Mouse (Mus musculus): ENCODE measurements at regions not wholly inside any gene's neighbourhood (a gene's known extent, or its start where the extent isn't known, plus 50 kb on each side); places are given as distances from the start of the nearest gene placed in this dataset.
"Not testable (repeated sequence)": the region's sequence is repeated elsewhere in the genome, so short reads cannot be mapped to it uniquely, and the experiment has no call there.

DNA sequence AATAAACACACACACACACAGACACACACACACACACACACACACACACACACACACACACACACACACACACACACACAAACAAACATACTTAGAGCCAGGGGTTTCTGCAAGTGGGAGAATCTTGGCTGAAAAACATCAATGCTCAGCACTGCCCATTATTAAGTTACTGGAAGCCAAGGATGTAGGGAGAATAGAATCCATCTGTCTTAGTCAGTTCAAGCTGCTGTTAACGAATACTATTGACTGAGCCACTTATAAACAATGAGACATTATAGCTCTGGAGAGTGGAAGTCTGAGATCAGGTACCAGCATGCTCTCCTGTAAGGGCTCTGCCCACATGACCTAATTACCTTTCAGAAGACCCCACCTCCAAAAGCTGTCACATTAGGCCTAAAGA is 87.4 kb downstream of the Fam174b start:
- no peaks in the 10 kb centered on the region for H3K9me3 ChIP-seq (replicated peaks; ENCODE audit: control insufficient read depth, insufficient read depth, low read length, poor library complexity, severe bottlenecking)
- H3K4me3 ChIP-seq (ENCODE audit: low read depth, low read length): no peak overlapping the region
- TF ChIP-seq POLR2A (IDR thresholded peaks at IDR 0.05; ENCODE audit: insufficient read depth, low read length) (no peak), EP300 (IDR thresholded peaks at IDR 0.05; ENCODE audit: insufficient read depth, low read depth, low read length) (no peak), CTCF (IDR thresholded peaks at IDR 0.05; ENCODE audit: low read depth, low read length) (no peak)
- no peaks in the 10 kb centered on the region for H3K36me3 ChIP-seq (ENCODE audit: control insufficient read depth, insufficient read depth, low read length, poor library complexity, severe bottlenecking)
- H3K4me1 ChIP-seq (ENCODE audit: control insufficient read depth, insufficient read depth, low read length): no peaks in the 10 kb centered on the region
- H3K27me3 ChIP-seq (ENCODE audit: control insufficient read depth, insufficient read depth, low read length, poor library complexity, severe bottlenecking): no peaks in the 10 kb centered on the region
- H3K9ac ChIP-seq (ENCODE audit: low read depth, poor library complexity, severe bottlenecking): no peak overlapping the region
- H3K27ac ChIP-seq (ENCODE audit: insufficient read depth, low read length): no peak overlapping the region

DNA sequence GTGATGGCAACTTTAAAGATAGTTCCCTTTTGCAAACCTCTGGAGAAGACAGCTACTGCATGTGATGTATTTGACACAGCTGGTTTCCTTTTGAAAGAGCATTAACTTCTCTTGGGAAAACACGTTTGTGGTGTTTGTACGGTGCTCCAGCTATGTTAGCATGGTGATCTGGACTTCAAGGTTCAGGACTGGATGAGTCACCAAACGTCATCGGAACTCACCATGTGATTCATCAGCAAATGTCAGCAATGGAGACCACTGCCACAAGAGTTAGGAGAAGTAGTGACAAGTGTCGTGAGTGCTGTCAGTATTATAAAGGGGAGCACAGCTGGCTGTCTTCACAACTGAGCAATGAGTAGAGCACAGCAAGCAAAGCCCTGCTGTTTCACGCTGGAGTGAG is 90.5 kb downstream of the Fam174b start:
- no peak overlapping the region for H3K27ac ChIP-seq (ENCODE audit: insufficient read depth, low read length)
- no peak overlapping the region for H3K9ac ChIP-seq (ENCODE audit: low read depth, poor library complexity, severe bottlenecking)
- H3K9me3 ChIP-seq (replicated peaks; ENCODE audit: control insufficient read depth, insufficient read depth, low read length, poor library complexity, severe bottlenecking): no peaks in the 10 kb centered on the region
- H3K27me3 ChIP-seq (ENCODE audit: control insufficient read depth, insufficient read depth, low read length, poor library complexity, severe bottlenecking): no peaks in the 10 kb centered on the region
- H3K36me3 ChIP-seq (ENCODE audit: control insufficient read depth, insufficient read depth, low read length, poor library complexity, severe bottlenecking): no peaks in the 10 kb centered on the region
- no peak overlapping the region for H3K4me3 ChIP-seq (ENCODE audit: low read depth, low read length)
- no peak for TF ChIP-seq POLR2A (IDR thresholded peaks at IDR 0.05; ENCODE audit: insufficient read depth, low read length)
- no peaks in the 10 kb centered on the region for H3K4me1 ChIP-seq (ENCODE audit: control insufficient read depth, insufficient read depth, low read length)

GRCm38 (mm10) chr7:73840381-73840780 is 100.3 kb downstream of the Fam174b start:
- Histone ChIP-seq H3K27me3 (ENCODE audit: control insufficient read depth, insufficient read depth, low read length, poor library complexity, severe bottlenecking) (no peaks in the 10 kb centered on the region), H3K4me3 (ENCODE audit: low read depth, low read length) (no peak overlapping the region), H3K4me1 (ENCODE audit: control insufficient read depth, insufficient read depth, low read length) (no peaks in the 10 kb centered on the region), H3K36me3 (ENCODE audit: control insufficient read depth, insufficient read depth, low read length, poor library complexity, severe bottlenecking) (no peaks in the 10 kb centered on the region), H3K9ac (ENCODE audit: low read depth, poor library complexity, severe bottlenecking) (no peak overlapping the region), H3K9me3 (replicated peaks; ENCODE audit: control insufficient read depth, insufficient read depth, low read length, poor library complexity, severe bottlenecking) (no peaks in the 10 kb centered on the region; the same call in 1 of the 2 replicates), H3K27ac (ENCODE audit: insufficient read depth, low read length) (no peak overlapping the region)
- no peak for TF ChIP-seq EP300 (IDR thresholded peaks at IDR 0.05; ENCODE audit: insufficient read depth, low read depth, low read length)
- TF ChIP-seq POLR2A (IDR thresholded peaks at IDR 0.05; ENCODE audit: insufficient read depth, low read length): no peak
- no peak for TF ChIP-seq CTCF (IDR thresholded peaks at IDR 0.05; ENCODE audit: low read depth, low read length)

- Histone ChIP-seq H3K27ac (ENCODE audit: insufficient read depth, low read length) (peak overlapping the region; percentile 90), H3K9me3 (replicated peaks; ENCODE audit: control insufficient read depth, insufficient read depth, low read length, poor library complexity, severe bottlenecking) (no peaks in the 10 kb centered on the region), H3K4me3 (ENCODE audit: low read depth, low read length) (peak overlapping the region; percentile 34; the same call in 1 of the 2 replicates), H3K36me3 (ENCODE audit: control insufficient read depth, insufficient read depth, low read length, poor library complexity, severe bottlenecking) (no peaks in the 10 kb centered on the region), H3K4me1 (ENCODE audit: control insufficient read depth, insufficient read depth, low read length) (peaks cover 7% of the 10 kb centered on the region), H3K9ac (ENCODE audit: low read depth, poor library complexity, severe bottlenecking) (peak overlapping the region; percentile 43; the same call in 1 of the 2 replicates), H3K27me3 (ENCODE audit: control insufficient read depth, insufficient read depth, low read length, poor library complexity, severe bottlenecking) (no peaks in the 10 kb centered on the region)
- 0 out of 2 replicates have a peak, but pooled peaks have one; percentile 16 for TF ChIP-seq EP300 (IDR thresholded peaks at IDR 0.05; ENCODE audit: insufficient read depth, low read depth, low read length)
- TF ChIP-seq POLR2A (IDR thresholded peaks at IDR 0.05; ENCODE audit: insufficient read depth, low read length): no peak
- TF ChIP-seq CTCF (IDR thresholded peaks at IDR 0.05; ENCODE audit: low read depth, low read length): no peak
Measured at GRCm38 (mm10) chr7:73852184-73852583, 112.1 kb downstream of the Fam174b start.

DNA sequence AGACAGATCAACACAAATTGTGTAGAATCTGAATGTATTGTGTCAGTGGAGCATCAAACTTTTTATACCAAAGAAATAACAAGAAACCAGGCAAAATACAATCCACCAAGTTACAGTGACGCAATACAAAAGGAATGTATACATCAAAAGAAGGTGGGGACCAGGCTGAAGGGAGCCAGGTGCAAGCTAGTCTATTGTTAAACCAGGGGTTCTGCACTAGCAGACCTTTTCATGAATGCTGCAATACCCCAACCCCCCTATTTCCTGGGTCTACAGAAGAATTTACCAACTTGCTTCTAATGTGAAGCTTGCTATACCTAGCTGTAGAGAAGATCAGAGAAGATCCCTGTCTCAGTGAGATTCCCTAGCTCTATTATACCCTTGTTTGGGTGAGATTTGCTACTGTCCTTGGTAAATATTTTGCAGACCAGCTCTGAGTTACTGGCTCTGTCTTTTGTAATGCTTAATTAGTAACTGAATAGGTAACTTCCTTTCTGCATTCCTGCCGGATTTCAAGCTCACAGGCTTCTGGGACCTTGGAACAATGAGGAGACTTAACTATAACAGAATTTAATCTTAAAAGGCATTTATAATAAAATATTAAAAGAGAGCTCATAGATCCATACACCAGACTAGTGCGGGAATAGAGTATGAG is 113.3 kb downstream of the Fam174b start:
- peak overlapping the region; percentile 90 for H3K27ac ChIP-seq (ENCODE audit: insufficient read depth, low read length)
- H3K27me3 ChIP-seq (ENCODE audit: control insufficient read depth, insufficient read depth, low read length, poor library complexity, severe bottlenecking); H3K9me3 ChIP-seq (replicated peaks; ENCODE audit: control insufficient read depth, insufficient read depth, low read length, poor library complexity, severe bottlenecking); H3K4me1 ChIP-seq (ENCODE audit: control insufficient read depth, insufficient read depth, low read length); H3K36me3 ChIP-seq (ENCODE audit: control insufficient read depth, insufficient read depth, low read length, poor library complexity, severe bottlenecking): not testable (repeated sequence)
- peak overlapping the region; percentile 43; the same call in 1 of the 2 replicates for H3K9ac ChIP-seq (ENCODE audit: low read depth, poor library complexity, severe bottlenecking)
- H3K4me3 ChIP-seq (ENCODE audit: low read depth, low read length): peak overlapping the region; percentile 58; the same call in 1 of the 2 replicates

DNA sequence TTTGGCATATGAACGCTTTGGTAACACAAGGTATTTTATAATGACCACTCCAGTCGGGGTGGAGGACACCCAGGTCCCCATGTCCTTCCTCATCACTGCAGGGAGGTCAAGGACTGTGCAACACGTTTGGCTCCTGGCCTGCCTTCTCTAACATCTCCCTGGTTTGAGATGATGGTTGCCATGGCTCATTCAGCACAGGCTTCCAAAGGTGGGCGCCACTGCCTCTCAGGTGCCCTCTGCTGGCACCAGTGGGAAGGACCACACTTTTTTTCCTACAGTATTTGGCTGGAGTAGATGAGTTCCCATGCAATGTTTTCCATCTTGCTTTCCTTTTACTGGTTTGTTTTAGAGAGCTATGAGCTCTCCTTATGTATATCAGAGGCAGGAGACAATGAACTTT is 115.4 kb downstream of the Fam174b start:
- Histone ChIP-seq H3K27me3 (ENCODE audit: control insufficient read depth, insufficient read depth, low read length, poor library complexity, severe bottlenecking) (no peaks in the 10 kb centered on the region), H3K4me3 (ENCODE audit: low read depth, low read length) (no peak overlapping the region), H3K27ac (ENCODE audit: insufficient read depth, low read length) (no peak overlapping the region), H3K9me3 (replicated peaks; ENCODE audit: control insufficient read depth, insufficient read depth, low read length, poor library complexity, severe bottlenecking) (no peaks in the 10 kb centered on the region), H3K9ac (ENCODE audit: low read depth, poor library complexity, severe bottlenecking) (no peak overlapping the region), H3K4me1 (ENCODE audit: control insufficient read depth, insufficient read depth, low read length) (peaks cover 7% of the 10 kb centered on the region), H3K36me3 (ENCODE audit: control insufficient read depth, insufficient read depth, low read length, poor library complexity, severe bottlenecking) (no peaks in the 10 kb centered on the region)
- no peak for TF ChIP-seq EP300 (IDR thresholded peaks at IDR 0.05; ENCODE audit: insufficient read depth, low read depth, low read length)
- peak; percentile 87 for TF ChIP-seq CTCF (IDR thresholded peaks at IDR 0.05; ENCODE audit: low read depth, low read length)
